Mouse (Mus musculus) liver, embryonic 14.5 days (tissue): ENCODE data around the gene S100a10. TPM values are rescaled to one million over a fixed set of nuclear protein-coding genes. Genes with fewer than 3 reads are reported as not detected.

Experiments
- ATAC-seq: fragments of 200-750 bp; cut with Nextera tagmentation; 2 replicates; pipeline ENCODE4 v1.8.0; 2017; ENCODE audit warnings: moderate number of reproducible peaks, mild to moderate bottlenecking, moderate library complexity; ENCODE audit not compliant: insufficient read depth
- DNase-seq, 3 experiments: peaks; one replicate each; pipeline ENCODE4 v3.0.0-alpha.2; 2012 to 2013; ENCODE audit warnings: low read depth in 3 of 3, low spot score in 3 of 3
- H3K27ac ChIP-seq: fragments of 300-500 bp; sonication (generic); 2 replicates; pipeline ENCODE4 v1.5.1; 2014; ENCODE audit warnings: moderate library complexity, mild to moderate bottlenecking, control low read depth, inconsistent platforms
- H3K27me3 ChIP-seq: fragments of 300-500 bp; sonication (generic); 2 replicates; pipeline ENCODE4 v1.6.1; 2014; ENCODE audit warnings: mild to moderate bottlenecking, low read length, moderate library complexity; ENCODE audit not compliant: control insufficient read depth, insufficient read depth
- H3K36me3 ChIP-seq: fragments of 300-500 bp; sonication (generic); replicated peaks from 2 replicates; pipeline ENCODE4 v1.6.1; 2014; ENCODE audit warnings: low read depth; ENCODE audit not compliant: control insufficient read depth, insufficient read depth
- H3K4me1 ChIP-seq, 2 experiments: fragments of 200-500 bp in 1 of 2; fragments of 300-500 bp in 1 of 2; sonication (generic) in 1 of 2; replicated peaks; 2 replicates each; pipeline ENCODE4 v1.6.1; 2012 to 2014; ENCODE audit warnings: antibody characterized with exemption in 1 of 2, inconsistent platforms in 1 of 2, low read length in 1 of 2; ENCODE audit not compliant: control insufficient read depth in 2 of 2, insufficient read depth in 2 of 2
- H3K4me2 ChIP-seq: fragments of 300-500 bp; sonication (generic); 2 replicates; pipeline ENCODE4 v1.6.1; 2014; ENCODE audit warnings: low read depth, mild to moderate bottlenecking, control low read depth, moderate library complexity
- H3K4me3 ChIP-seq, 2 experiments: fragments of 200-500 bp in 1 of 2; fragments of 300-500 bp in 1 of 2; sonication (generic) in 1 of 2; 2 replicates each; pipeline ENCODE4 v1.5.1; 2012 to 2014; ENCODE audit warnings: low read depth in 2 of 2, low read length in 2 of 2, mild to moderate bottlenecking in 2 of 2, control low read depth in 1 of 2, inconsistent platforms in 1 of 2, moderate library complexity in 1 of 2; ENCODE audit not compliant: insufficient read depth in 1 of 2
- H3K9ac ChIP-seq: fragments of 300-500 bp; sonication (generic); replicated peaks from 2 replicates; pipeline ENCODE4 v1.6.1; 2014; ENCODE audit warnings: mild to moderate bottlenecking, control low read depth, moderate library complexity
- H3K9me3 ChIP-seq: fragments of 300-500 bp; sonication (generic); 2 replicates; pipeline ENCODE4 v1.6.1; 2016; ENCODE audit warnings: low read length, mixed read lengths; ENCODE audit not compliant: control insufficient read depth
- CTCF ChIP-seq: IDR thresholded peaks from 2 replicates; pipeline ENCODE4 v1.5.1; 2016; ENCODE audit warnings: antibody characterized with exemption, low read depth, control low read depth
- EP300 ChIP-seq: IDR thresholded peaks from 2 replicates; pipeline ENCODE4 v1.6.1; 2016; ENCODE audit warnings: antibody characterized with exemption, low read depth
- WGBS: fragments of 180-500 bp; shearing (Covaris S2); extraction: QIAGEN DNeasy Blood & Tissue Kit; methylation state at CpG from one replicate; pipeline ENCODE4 v1.1.7; 2014; ENCODE audit not compliant: insufficient replicate concordance; 5-methylcytosine and 5-hydroxymethylcytosine counted together
- polyA plus RNA-seq, 2 experiments: library from polyadenylated mRNA; depleted of rRNA in 1 of 2; stranded (reverse) in 1 of 2; unstranded in 1 of 2; fragments of >200 nt; fragmentation: Nextera tagmentation in 1 of 2; extraction: Ambion mirVana in 1 of 2; gene quantifications; 2 replicates each; pipeline versions ENCODE4 v1.2.1 to v1.2.3; 2012 to 2014

The S100a10 gene
- polyA plus RNA-seq, 2 experiments = 25.0 to 57.8 TPM

DNA sequence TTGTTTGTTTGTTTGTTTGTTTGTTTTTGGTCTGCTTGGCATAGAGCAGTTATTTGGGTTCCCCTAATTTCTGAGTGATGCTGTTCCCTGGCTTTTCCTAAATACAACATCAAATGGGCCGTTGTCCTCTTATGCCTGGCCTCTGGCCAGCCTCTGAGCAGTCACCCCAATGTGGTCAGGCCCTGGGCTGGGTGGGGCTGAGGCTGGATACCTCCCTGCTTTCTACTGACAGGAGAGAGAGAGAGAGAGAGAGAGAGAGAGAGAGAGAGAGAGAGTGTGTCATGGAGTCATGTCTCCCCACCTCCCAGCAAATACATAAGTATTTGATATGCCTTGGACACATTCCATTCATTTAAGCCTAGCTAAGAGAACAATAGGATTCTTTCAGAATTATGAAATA is 1.7 kb downstream of the S100a10 start:
- no peaks in the 10 kb centered on the region for H3K36me3 ChIP-seq
- DNase-seq (no peak), ATAC-seq (no peak)
- H3K9ac ChIP-seq = no peak overlapping the region
- peaks cover 0 to 17% of the 10 kb centered on the region in 2 experiments; a peak in 2 of 4 replicates for H3K4me1 ChIP-seq
- no peaks in the 10 kb centered on the region for H3K27me3 ChIP-seq
- H3K4me3 ChIP-seq = no peak overlapping the region
- no peak for TF ChIP-seq CTCF
- H3K9me3 ChIP-seq = no peaks in the 10 kb centered on the region
- 32% methylated on average over 1 of the region's 1 CpGs for WGBS
- H3K27ac ChIP-seq = no peak overlapping the region
- H3K4me2 ChIP-seq = peak overlapping the region; percentile 63

DNA sequence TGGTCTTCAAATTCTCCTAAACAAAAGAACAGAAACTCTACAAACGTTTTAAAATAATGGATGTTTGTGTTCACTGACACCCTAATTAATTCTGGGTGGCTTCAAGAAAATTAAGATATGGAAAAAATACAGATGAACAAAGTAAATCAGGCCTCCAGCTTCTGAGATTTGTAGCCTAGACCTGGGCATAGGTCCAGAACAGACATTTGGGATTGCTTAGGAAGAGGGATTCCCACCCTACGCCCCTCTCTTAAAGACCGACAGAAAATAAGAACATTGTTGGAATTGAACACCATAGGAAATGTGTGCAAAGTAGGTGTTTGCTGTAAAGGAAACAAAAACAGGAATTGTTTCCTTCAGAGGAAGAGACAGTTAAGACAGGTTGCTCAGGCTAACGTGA is 2.6 kb downstream of the S100a10 start:
- no peak overlapping the region for H3K9ac ChIP-seq
- ATAC-seq = no peak
- H3K4me1 ChIP-seq = peaks cover 0 to 16% of the 10 kb centered on the region in 2 experiments; a peak in 2 of 4 replicates
- no peak for DNase-seq
- H3K27me3 ChIP-seq = no peaks in the 10 kb centered on the region
- H3K4me3 ChIP-seq = no peak overlapping the region
- no peak overlapping the region for H3K4me2 ChIP-seq
- H3K36me3 ChIP-seq = no peaks in the 10 kb centered on the region
- 62% methylated on average over 4 of the region's 4 CpGs for WGBS
- TF ChIP-seq EP300 = no peak
- TF ChIP-seq CTCF = no peak
- no peak overlapping the region for H3K27ac ChIP-seq
- no peaks in the 10 kb centered on the region for H3K9me3 ChIP-seq

GRCm38 (mm10) chr3:93559961-93560360 is 5.1 kb downstream of the S100a10 start:
- WGBS = 72% methylated on average over 6 of the region's 6 CpGs

DNA sequence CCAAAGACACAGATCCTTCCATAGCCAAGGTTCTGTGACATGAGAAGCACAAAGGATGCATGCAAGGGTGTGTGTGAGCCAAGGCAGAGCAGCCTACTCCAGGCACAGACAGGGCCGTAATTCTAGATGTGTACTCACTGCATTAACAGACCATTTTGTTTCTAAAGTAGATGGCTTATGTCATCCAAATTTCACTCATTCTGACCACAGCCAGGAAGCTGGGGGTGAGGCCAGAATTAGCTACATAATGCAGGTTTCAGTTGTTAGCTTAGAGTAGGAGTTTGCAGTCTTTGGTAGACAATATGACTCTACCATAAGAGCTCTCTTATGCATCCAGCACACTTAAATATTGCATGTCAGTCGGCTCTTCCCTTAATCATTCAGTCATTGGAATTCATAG is 7.5 kb downstream of the S100a10 start:
- no peak for DNase-seq
- Histone ChIP-seq H3K36me3 (no peaks in the 10 kb centered on the region), H3K4me2 (no peak overlapping the region), H3K9ac (no peak overlapping the region), H3K27me3 (no peaks in the 10 kb centered on the region), H3K9me3 (no peaks in the 10 kb centered on the region), H3K4me3 (no peak overlapping the region), H3K27ac (no peak overlapping the region), H3K4me1 (no peaks in the 10 kb centered on the region; a peak in 1 of 4 replicates)
- TF ChIP-seq CTCF (no peak), EP300 (no peak)
- WGBS = 61% methylated on average over 2 of the region's 2 CpGs
- no peak for ATAC-seq

More at GRCm38 (mm10) chr3:93559961-93560360, 5.1 kb downstream of the S100a10 start:
- Histone ChIP-seq H3K9me3 (no peaks in the 10 kb centered on the region), H3K9ac (no peak overlapping the region), H3K27me3 (no peaks in the 10 kb centered on the region), H3K4me1 (peaks cover 0 to 10% of the 10 kb centered on the region in 2 experiments; a peak in 2 of 4 replicates), H3K36me3 (no peaks in the 10 kb centered on the region), H3K27ac (no peak overlapping the region), H3K4me2 (no peak overlapping the region), H3K4me3 (no peak overlapping the region)
- ATAC-seq (no peak), DNase-seq (no peak)
- TF ChIP-seq CTCF = no peak
- TF ChIP-seq EP300 = no peak

- Histone ChIP-seq H3K4me1 (no peaks in the 10 kb centered on the region), H3K36me3 (no peaks in the 10 kb centered on the region), H3K27me3 (no peaks in the 10 kb centered on the region), H3K4me2 (no peak overlapping the region), H3K27ac (no peak overlapping the region), H3K4me3 (no peak overlapping the region), H3K9ac (no peak overlapping the region), H3K9me3 (no peaks in the 10 kb centered on the region)
- 69% methylated on average over 4 of the region's 4 CpGs for WGBS
- ATAC-seq (no peak), DNase-seq (no peak)
- TF ChIP-seq CTCF (no peak), EP300 (no peak)
These were observed 8.3 kb downstream of the S100a10 start for GRCm38 (mm10) chr3:93563216-93563615.
